Mouse (Mus musculus): ENCODE data around the gene Son. TPM values are rescaled to one million over a fixed set of nuclear protein-coding genes. Genes with fewer than 3 reads are reported as not detected.
A peak's percentile ranks its signal among the peaks of the same experiment; 100 is the strongest.
"Not testable (repeated sequence)": the region's sequence is repeated elsewhere in the genome, so short reads cannot be mapped to it uniquely, and the experiment has no call there.

The Son gene
- polyA plus RNA-seq, 1 experiment from 2014 or later: 162 TPM

DNA sequence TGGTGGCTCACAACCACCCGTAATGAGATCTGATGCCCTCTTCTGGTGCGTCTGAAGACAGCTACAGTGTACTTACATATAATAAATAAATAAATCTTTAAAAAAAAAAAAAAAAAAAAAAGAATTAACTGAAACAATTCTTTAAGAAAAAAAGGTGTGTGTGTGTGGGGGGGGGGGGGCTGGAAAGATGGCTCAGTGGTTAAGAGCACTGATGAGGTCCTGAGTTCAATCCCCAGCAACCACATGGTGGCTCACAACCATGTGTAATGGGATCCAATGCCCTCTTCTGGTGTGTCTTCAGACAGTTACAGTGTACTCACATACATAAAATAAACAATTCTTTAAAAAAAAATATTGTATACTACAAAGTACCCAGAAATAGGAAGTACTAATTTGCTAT is 1.9 kb upstream of the Son start:
- 60% methylated on average over 1 of the region's 2 CpGs for WGBS
- not testable (repeated sequence) for H3K4me3 ChIP-seq; H3K27me3 ChIP-seq; H3K9ac ChIP-seq; H3K9me3 ChIP-seq (replicated peaks); H3K27ac ChIP-seq; ATAC-seq (ENCODE audit: low FRiP score)
- Histone ChIP-seq H3K36me3 (peaks cover 24% of the 10 kb centered on the region), H3K4me1 (peaks cover 12% of the 10 kb centered on the region), H3K4me2 (replicated peaks) (peak overlapping the region; percentile 94; the same call in 1 of the 2 replicates)

DNA sequence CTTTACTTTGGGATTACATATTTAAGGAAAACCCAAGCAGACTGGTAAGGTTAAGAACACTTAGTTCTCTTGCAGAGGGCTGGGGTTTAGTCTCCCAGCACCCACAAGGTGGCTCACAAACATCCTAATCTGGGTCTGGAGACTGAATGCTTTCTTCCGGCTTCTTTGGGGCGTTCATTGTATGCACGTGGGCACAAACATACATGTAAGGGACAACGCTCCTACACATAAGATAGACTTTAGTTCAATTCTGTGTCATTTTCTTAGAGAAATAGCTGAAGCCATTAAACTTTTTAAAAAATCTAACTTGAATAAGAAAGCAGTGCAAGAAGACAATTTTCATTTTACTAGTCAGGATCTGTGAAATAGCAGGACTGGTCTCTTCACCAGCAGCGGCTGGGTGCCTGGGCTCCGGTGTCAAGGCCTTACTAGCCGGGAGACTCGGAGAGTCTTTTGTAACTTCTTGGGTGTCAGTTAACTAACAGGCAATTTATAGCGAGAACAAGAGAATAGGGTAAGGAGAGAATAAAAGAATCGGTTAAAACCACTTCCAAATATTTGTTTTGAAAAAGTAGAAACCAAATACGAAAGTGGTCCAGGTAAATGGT is 1.2 kb upstream of the Son start:
- no peak for ATAC-seq (ENCODE audit: low FRiP score)
- peak overlapping the region; percentile 94 for H3K4me2 ChIP-seq (replicated peaks)
- H3K4me3 ChIP-seq: peak overlapping the region; percentile 77
- peaks cover 18% of the 10 kb centered on the region for H3K36me3 ChIP-seq
- peaks cover 12% of the 10 kb centered on the region for H3K4me1 ChIP-seq
- 1% methylated on average over 11 of the region's 11 CpGs for WGBS
- H3K27me3 ChIP-seq: no peaks in the 10 kb centered on the region
- no peaks in the 10 kb centered on the region for H3K9me3 ChIP-seq (replicated peaks)
- peak overlapping the region; percentile 99; the same call in 1 of the 2 replicates for H3K27ac ChIP-seq
- peak overlapping the region; percentile 82 for H3K9ac ChIP-seq

DNA sequence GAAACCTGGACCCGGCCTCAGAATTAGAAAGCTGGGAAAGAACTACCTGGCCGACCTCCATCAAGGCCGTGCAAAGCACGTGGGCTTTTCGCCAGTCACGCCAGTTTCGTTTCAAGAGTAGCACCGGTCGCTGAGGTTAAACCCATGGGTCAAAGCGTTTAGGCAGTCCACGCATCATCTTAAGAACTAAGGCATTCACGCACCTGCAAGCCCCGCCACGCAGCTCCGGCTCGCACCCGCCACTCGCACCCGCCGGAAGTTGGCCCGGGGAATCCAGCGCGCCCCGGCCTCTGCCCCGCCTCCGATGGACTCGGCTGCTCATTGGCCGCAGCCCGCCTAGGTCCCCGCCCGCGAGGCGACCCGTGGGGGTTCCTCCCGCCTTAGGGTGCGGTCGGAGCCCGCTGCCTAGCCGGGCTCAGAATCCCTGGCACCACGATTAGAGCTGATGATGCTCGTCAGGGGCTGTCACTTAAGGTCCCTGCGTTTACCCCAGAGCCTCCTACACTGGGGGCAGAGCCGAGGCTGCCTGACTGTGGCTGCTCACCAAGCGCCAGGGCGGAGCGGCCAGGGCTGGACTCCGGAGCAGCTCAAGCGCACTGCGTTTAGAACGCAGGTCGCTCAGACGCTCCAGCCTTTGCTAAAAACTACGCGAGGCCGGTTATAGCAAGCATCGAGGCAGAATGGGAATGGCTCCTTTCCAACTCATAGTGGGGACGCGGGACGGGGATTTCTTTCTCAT is 456 bp upstream of the Son start, which contains the start of gene Gart:
Gene Gart, minus strand, starts transcription at position 272 of the 739 bp plus-strand sequence.
- Histone ChIP-seq H3K27me3 (no peaks in the 10 kb centered on the region), H3K27ac (peak within 1 kb of the TSS; percentile 99), H3K9ac (peak within 1 kb of the TSS; percentile 82), H3K36me3 (peaks cover 13% of the 10 kb centered on the region), H3K4me1 (peaks cover 12% of the 10 kb centered on the region), H3K9me3 (replicated peaks) (no peaks in the 10 kb centered on the region), H3K4me3 (peak within 1 kb of the TSS; percentile 77), H3K4me2 (replicated peaks) (peak within 1 kb of the TSS; percentile 94)
- under 1% methylated on average over 59 of the region's 59 CpGs for WGBS
- peak; percentile 88 for ATAC-seq (ENCODE audit: low FRiP score)

DNA sequence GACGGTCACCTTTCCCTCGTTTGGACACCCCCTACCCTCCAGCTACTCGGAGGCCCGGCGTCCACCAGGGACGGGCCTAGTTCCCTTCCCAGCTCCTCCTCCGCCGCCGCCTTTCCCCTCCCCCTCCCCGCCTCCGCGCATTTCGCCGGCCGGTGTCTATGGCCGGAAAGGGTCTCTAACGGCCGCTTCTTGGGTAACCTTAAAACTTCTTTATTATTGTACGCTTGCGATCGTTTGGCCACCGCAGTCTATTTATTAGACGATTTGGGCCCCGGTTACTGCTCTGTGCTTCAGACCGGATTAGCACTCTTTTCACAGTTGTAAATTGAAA is 879 bp downstream of the Son start:
- ATAC-seq (ENCODE audit: low FRiP score): peak; percentile 69
- peak overlapping the region; percentile 99 for H3K27ac ChIP-seq
- peak overlapping the region; percentile 81 for H3K9ac ChIP-seq
- peaks cover 12% of the 10 kb centered on the region for H3K4me1 ChIP-seq
- no peaks in the 10 kb centered on the region for H3K9me3 ChIP-seq (replicated peaks)
- H3K4me2 ChIP-seq (replicated peaks): peak overlapping the region; percentile 94
- under 1% methylated on average over 25 of the region's 25 CpGs for WGBS
- peaks cover 11% of the 10 kb centered on the region for H3K36me3 ChIP-seq
- H3K4me3 ChIP-seq: peak overlapping the region; percentile 77
- no peaks in the 10 kb centered on the region for H3K27me3 ChIP-seq

GRCm38 (mm10) chr16:91649246-91649645 is 1.9 kb downstream of the Son start:
- H3K9ac ChIP-seq: peak overlapping the region; percentile 46
- H3K9me3 ChIP-seq (replicated peaks): no peaks in the 10 kb centered on the region
- H3K4me1 ChIP-seq: peaks cover 12% of the 10 kb centered on the region
- H3K4me2 ChIP-seq (replicated peaks): peak overlapping the region; percentile 94
- peak overlapping the region; percentile 77 for H3K4me3 ChIP-seq
- peaks cover 16% of the 10 kb centered on the region for H3K36me3 ChIP-seq
- no peaks in the 10 kb centered on the region for H3K27me3 ChIP-seq
- H3K27ac ChIP-seq: no peak overlapping the region
- 68% methylated on average over 3 of the region's 3 CpGs for WGBS
- ATAC-seq (ENCODE audit: low FRiP score): no peak

- H3K27me3 ChIP-seq: no peaks in the 10 kb centered on the region
- H3K9ac ChIP-seq: no peak overlapping the region
- no peak overlapping the region for H3K4me3 ChIP-seq
- no peak for ATAC-seq (ENCODE audit: low FRiP score)
- peaks cover 12% of the 10 kb centered on the region for H3K4me1 ChIP-seq
- no peak overlapping the region for H3K27ac ChIP-seq
- H3K9me3 ChIP-seq (replicated peaks): no peaks in the 10 kb centered on the region
- H3K4me2 ChIP-seq (replicated peaks): peak overlapping the region; percentile 22; the same call in 1 of the 2 replicates
- H3K36me3 ChIP-seq: peaks cover 18% of the 10 kb centered on the region
Measured at GRCm38 (mm10) chr16:91649781-91650180, 2.5 kb downstream of the Son start.

DNA sequence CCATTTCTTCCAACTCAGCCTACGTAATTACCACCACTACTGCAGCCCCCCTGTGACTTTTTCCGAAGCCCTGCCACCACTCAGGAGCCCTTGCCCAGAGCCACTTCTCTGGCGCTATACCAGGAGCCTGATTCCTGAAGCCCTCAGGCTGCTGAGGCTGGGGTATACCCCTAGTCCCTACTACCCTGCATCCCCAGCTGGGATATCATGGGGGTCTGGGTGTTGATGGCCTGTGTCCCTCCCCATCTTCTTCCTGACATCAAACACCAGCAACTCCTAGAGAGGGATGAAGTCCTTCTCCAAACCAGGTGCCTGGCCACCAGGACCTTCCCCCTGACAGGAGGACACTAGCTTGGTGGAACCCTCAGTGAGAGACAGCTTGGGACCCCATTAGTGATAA is 4.9 kb downstream of the Son start:
- Histone ChIP-seq H3K27ac (no peak overlapping the region), H3K27me3 (no peaks in the 10 kb centered on the region), H3K9ac (no peak overlapping the region), H3K4me2 (replicated peaks) (no peak overlapping the region), H3K9me3 (replicated peaks) (no peaks in the 10 kb centered on the region), H3K4me1 (peaks cover 6% of the 10 kb centered on the region), H3K36me3 (peaks cover 42% of the 10 kb centered on the region), H3K4me3 (no peak overlapping the region)
- 95% methylated on average over 3 of the region's 3 CpGs for WGBS
- no peak for ATAC-seq (ENCODE audit: low FRiP score)

- Histone ChIP-seq H3K27ac (no peak overlapping the region), H3K4me2 (replicated peaks) (no peak overlapping the region), H3K9me3 (replicated peaks) (no peaks in the 10 kb centered on the region), H3K36me3 (peaks cover 73% of the 10 kb centered on the region), H3K9ac (no peak overlapping the region), H3K27me3 (no peaks in the 10 kb centered on the region), H3K4me3 (no peak overlapping the region), H3K4me1 (peaks cover 2% of the 10 kb centered on the region; the same call in 1 of the 2 replicates)
- ATAC-seq (ENCODE audit: low FRiP score): no peak
- WGBS: 95% methylated on average over 9 of the region's 9 CpGs
Measured at GRCm38 (mm10) chr16:91655285-91655684, 8.0 kb downstream of the Son start.

DNA sequence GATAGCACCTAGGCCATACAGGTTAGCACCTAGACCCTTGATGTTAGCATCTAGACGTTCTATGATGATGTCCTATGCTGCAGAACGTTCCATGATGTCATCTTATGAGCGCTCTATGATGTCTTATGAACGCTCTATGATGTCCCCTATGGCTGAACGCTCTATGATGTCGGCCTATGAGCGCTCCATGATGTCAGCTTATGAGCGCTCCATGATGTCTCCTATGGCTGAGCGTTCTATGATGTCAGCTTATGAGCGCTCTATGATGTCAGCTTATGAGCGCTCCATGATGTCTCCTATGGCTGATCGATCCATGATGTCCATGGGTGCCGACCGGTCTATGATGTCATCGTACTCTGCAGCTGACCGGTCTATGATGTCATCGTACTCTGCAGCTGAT is 10.0 kb downstream of the Son start:
- H3K4me2 ChIP-seq (replicated peaks): no peak overlapping the region
- 0 out of 2 replicates have a peak, but pooled peaks have one; percentile 22 for ATAC-seq (ENCODE audit: low FRiP score)

DNA sequence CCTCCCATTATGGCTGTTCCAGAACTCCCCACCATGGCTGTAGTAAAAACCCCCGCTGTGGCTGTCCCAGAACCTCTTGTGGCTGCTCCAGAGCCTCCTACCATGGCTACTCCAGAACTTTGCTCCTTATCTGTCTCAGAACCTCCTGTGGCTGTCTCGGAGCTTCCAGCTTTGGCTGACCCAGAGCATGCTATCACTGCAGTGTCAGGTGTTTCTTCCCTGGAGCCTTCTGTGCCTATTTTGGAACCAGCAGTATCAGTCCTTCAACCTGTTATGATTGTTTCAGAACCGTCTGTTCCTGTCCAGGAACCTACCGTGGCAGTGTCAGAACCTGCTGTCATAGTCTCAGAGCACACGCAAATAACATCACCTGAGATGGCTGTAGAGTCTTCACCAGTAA is 11.2 kb downstream of the Son start:
- H3K9ac ChIP-seq: no peak overlapping the region
- H3K27me3 ChIP-seq: no peaks in the 10 kb centered on the region
- 97% methylated on average over 5 of the region's 5 CpGs for WGBS
- no peaks in the 10 kb centered on the region for H3K9me3 ChIP-seq (replicated peaks)
- H3K36me3 ChIP-seq: peaks cover 90% of the 10 kb centered on the region
- peaks cover 2% of the 10 kb centered on the region; the same call in 1 of the 2 replicates for H3K4me1 ChIP-seq
- no peak overlapping the region for H3K27ac ChIP-seq
- no peak for ATAC-seq (ENCODE audit: low FRiP score)
- H3K4me3 ChIP-seq: no peak overlapping the region
- H3K4me2 ChIP-seq (replicated peaks): no peak overlapping the region

More for the DNA sequence above, 10.0 kb downstream of the Son start:
- Histone ChIP-seq H3K9ac (no peak overlapping the region), H3K4me3 (no peak overlapping the region), H3K27me3 (no peaks in the 10 kb centered on the region), H3K27ac (no peak overlapping the region), H3K4me1 (peaks cover 2% of the 10 kb centered on the region; the same call in 1 of the 2 replicates), H3K36me3 (peaks cover 82% of the 10 kb centered on the region), H3K9me3 (replicated peaks) (no peaks in the 10 kb centered on the region)
- WGBS: 97% methylated on average over 17 of the region's 17 CpGs

DNA sequence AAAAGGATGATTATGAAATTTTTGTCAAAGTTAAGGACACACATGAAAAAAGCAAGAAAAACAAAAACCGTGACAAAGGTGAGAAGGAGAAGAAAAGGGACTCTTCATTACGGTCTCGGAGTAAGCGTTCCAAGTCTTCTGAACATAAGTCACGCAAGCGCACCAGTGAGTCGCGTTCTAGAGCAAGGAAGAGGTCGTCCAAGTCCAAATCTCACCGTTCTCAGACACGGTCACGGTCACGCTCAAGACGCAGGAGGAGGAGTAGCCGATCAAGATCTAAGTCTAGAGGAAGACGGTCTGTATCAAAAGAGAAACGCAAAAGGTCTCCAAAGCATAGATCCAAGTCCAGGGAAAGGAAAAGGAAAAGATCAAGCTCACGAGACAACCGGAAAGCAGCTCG is 12.5 kb downstream of the Son start:
- H3K9me3 ChIP-seq (replicated peaks): no peaks in the 10 kb centered on the region
- no peak overlapping the region for H3K9ac ChIP-seq
- peaks cover 90% of the 10 kb centered on the region for H3K36me3 ChIP-seq
- no peak overlapping the region for H3K4me2 ChIP-seq (replicated peaks)
- ATAC-seq (ENCODE audit: low FRiP score): no peak
- H3K27ac ChIP-seq: no peak overlapping the region
- WGBS: 96% methylated on average over 20 of the region's 20 CpGs
- H3K4me1 ChIP-seq: peaks cover 2% of the 10 kb centered on the region; the same call in 1 of the 2 replicates
- H3K4me3 ChIP-seq: no peak overlapping the region
- H3K27me3 ChIP-seq: no peaks in the 10 kb centered on the region

GRCm38 (mm10) chr16:91661397-91661796 is 14.1 kb downstream of the Son start:
- WGBS: 71% methylated on average over 1 of the region's 1 CpGs
- Histone ChIP-seq H3K4me2 (replicated peaks) (no peak overlapping the region), H3K9ac (no peak overlapping the region), H3K27ac (no peak overlapping the region), H3K9me3 (replicated peaks) (no peaks in the 10 kb centered on the region), H3K27me3 (no peaks in the 10 kb centered on the region), H3K36me3 (peaks cover 90% of the 10 kb centered on the region), H3K4me3 (no peak overlapping the region), H3K4me1 (peaks cover 2% of the 10 kb centered on the region; the same call in 1 of the 2 replicates)
- ATAC-seq (ENCODE audit: low FRiP score): no peak
